Comparison of ENCODE assay signal across 8 mouse cellular contexts in the genomic region with DNA sequence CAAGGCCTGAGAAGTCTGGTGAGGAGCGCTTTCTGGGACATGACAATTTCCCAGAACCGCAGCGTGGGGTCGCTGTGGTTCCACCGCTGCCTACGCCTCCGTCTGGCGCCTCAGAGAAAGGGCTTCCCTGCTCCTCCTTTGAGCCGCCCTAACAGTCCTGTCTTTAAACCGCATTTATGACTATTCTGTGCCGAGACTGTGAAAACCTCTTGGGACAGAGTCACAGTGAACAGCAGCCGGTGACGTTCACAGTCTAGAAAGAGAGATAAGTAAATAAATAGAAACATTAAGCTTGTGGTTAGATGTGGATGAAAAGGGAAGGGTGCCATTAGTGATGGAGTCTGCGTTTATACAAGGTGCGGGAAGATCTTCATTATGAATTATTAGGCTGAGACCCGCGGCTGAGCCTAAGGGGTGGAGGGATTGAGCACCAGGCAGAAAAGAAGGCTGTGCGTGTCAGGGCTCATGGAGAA. TPM values are rescaled to one million over a fixed set of nuclear protein-coding genes. Genes with fewer than 3 reads are reported as not detected.
DNase-seq lines count a peak whose midpoint lies in the region; ATAC-seq lines count a peak whose summit lies in the region.

No protein-coding gene starts in this region.

- H3K9ac ChIP-seq in hindbrain, embryonic 14.5 days = peak overlapping the region; percentile 47

- intact Hi-C loops in left cerebral cortex, postnatal 10 days (cut with DNase I) = loop anchor here (5.0 to 10.0 kb wide), 3 partner anchors 67 to 569 kb away; partner anchors contain the start of genes Gng5 and Spata1

- H3K27ac ChIP-seq in hindbrain, embryonic 14.5 days = peak overlapping the region; percentile 70

- H3K27me3 ChIP-seq in hindbrain, embryonic 14.5 days (ENCODE audit: control insufficient read depth, insufficient read depth, low read length) = no peaks in the 10 kb centered on the region

- H3K36me3 ChIP-seq in hindbrain, embryonic 14.5 days (replicated peaks; ENCODE audit: control insufficient read depth, insufficient read depth) = no peaks in the 10 kb centered on the region

- no peaks in the 10 kb centered on the region for H3K9me3 ChIP-seq in hindbrain, embryonic 14.5 days (ENCODE audit: control insufficient read depth, low read length)

- peak; percentile 24 for DNase-seq in gastrocnemius, adult 18-20 months (ENCODE audit: low spot score)
- no peak for DNase-seq in gastrocnemius, adult 8-10 months (ENCODE audit: low spot score in 2 of 2)
- peak; percentile 69 for DNase-seq in cerebellum, adult 8-10 months
- DNase-seq in hindbrain, embryonic 14.5 days (ENCODE audit: low spot score) = peak; percentile 89
- DNase-seq in left cerebral cortex, postnatal 10 days (ENCODE audit: extremely low spot score in 1 of 2, low spot score in 2 of 2) = peak; percentile 74 to 76
- DNase-seq in right cerebral cortex, postnatal 25 days = peak; percentile 73

- H3K4me1 ChIP-seq in hindbrain, embryonic 14.5 days (replicated peaks; ENCODE audit: control insufficient read depth, insufficient read depth, low read length) = peaks cover 8% of the 10 kb centered on the region; the same call in 1 of the 2 replicates

- H3K4me3 ChIP-seq in hindbrain, embryonic 14.5 days (replicated peaks; ENCODE audit: low read length) = peak overlapping the region; percentile 21

- H3K4me2 ChIP-seq in hindbrain, embryonic 14.5 days (replicated peaks) = peak overlapping the region; percentile 45

- WGBS in hindbrain, embryonic 14.5 days = 4% methylated on average over 18 of the region's 18 CpGs

- peak; percentile 79 for ATAC-seq in frontal cortex, adult (ENCODE audit: low TSS enrichment)
- ATAC-seq in hindbrain, embryonic 14.5 days (ENCODE audit: low FRiP score) = peak; percentile 88
- ATAC-seq in megakaryocyte progenitor cell, adult 5-6 weeks (replicated peaks; ENCODE audit: poor library complexity) = peak; percentile 93

RNA-seq across cellular contexts. Expression of gene Ssx2ip, which starts 59.1 kb away (rescaled TPM):
- 10 to 100 TPM; 26.8 to 30.2 TPM for total RNA-seq in gastrocnemius, adult 18-20 months (2021)
- 10 to 100 TPM; 22.3 to 43.6 (median 33.4) TPM for total RNA-seq in gastrocnemius, adult 8-10 months (2022)
- 16.8 and 20.5 TPM in 2 replicates for polyA plus RNA-seq in hindbrain, embryonic 14.5 days (2014; fragmentation: Nextera tagmentation; extraction: Ambion mirVana)
- total RNA-seq in left cerebral cortex, postnatal 10 days (2021) = 100 to 1,000 TPM; 136 to 158 TPM
- 13.2 and 16.2 TPM in 2 replicates for total RNA-seq in megakaryocyte progenitor cell, adult 5-6 weeks (2015)
- total RNA-seq in megakaryocyte progenitor cell, adult 5-6 weeks (2017) = 22.1 and 26.2 TPM in 2 replicates

Comparison
In these comparisons a context has a peak if more than half of its experiments do, and no peak if none do; other contexts are left out.
1. DNase-seq: peak in gastrocnemius, adult 18-20 months (single experiment), cerebellum, adult 8-10 months (single experiment), hindbrain, embryonic 14.5 days (single experiment), left cerebral cortex, postnatal 10 days (2 of 2) and right cerebral cortex, postnatal 25 days (single experiment); none in gastrocnemius, adult 8-10 months (0 of 2).
2. Peak in every context shown above with its lines, with median percentiles within 50 percentile points of each other: ATAC-seq.